Mouse (Mus musculus): Measurements from ENCODE around the gene Ednrb. TPM values are rescaled to one million over a fixed set of nuclear protein-coding genes. Genes with fewer than 3 reads are reported as not detected.

Ednrb gene
- not detected for total RNA-seq (2023)

GRCm38 (mm10) chr14:103844011-103844549 lies at the start of gene Ednrb:
Gene Ednrb, minus strand, starts transcription at chr14:103844402.

Other genes with a start within 250 kb of the Ednrb start
- 47.2 TPM for gene Slain1, start 194.2 kb downstream of the Ednrb start, total RNA-seq (2023)

Measured in CD8-positive naive resting alpha-beta T cell, adult 57 days (primary cell).